Mouse (Mus musculus): Measurements from ENCODE around the gene Rere.

Gene Rere

GRCm38 (mm10) chr4:150656504-150656903 is 375.1 kb downstream of the Rere start:
- Histone ChIP-seq H3K36me3 (ENCODE audit: control insufficient read depth, insufficient read depth, low read length, poor library complexity, severe bottlenecking) (no peaks in the 10 kb centered on the region), H3K27me3 (ENCODE audit: control insufficient read depth, insufficient read depth, low read length, poor library complexity, severe bottlenecking) (no peaks in the 10 kb centered on the region)
- peak; percentile 30 for DNase-seq (ENCODE audit: low read depth, low spot score)

DNA sequence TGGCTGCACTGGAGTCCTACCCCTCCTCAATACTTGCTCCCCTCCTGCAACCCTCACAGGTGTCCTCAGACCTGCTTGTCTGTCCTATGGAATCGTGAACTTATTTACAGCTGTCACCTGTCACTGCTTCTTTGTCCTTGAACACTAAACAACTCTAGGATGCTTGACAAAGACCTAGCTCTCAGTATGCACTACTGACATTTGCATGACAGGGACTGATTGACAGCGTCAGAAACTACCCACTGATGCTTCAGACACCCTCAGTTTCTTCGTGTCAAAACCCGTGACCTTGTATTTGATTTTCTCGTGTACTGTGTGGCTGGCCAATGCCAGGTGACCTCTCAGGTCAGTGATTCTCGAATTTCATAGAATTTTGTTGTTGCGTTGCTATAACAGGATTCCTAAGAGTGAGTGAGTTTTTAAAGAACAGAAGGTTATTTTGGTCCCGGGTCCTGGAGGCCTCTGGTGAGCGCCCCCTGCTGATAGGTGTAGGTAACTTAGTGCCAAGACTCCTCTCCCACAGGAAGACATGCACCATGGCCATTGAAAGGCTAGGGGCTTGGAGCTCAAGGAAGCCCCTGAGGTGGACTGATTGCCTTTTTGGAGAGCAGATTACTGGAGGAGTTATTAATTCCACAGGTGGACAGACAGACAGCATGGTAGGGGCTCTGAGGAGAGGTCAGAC is 378.6 kb downstream of the Rere start:
- peak; percentile 42 for DNase-seq (ENCODE audit: low read depth, low spot score)
- Histone ChIP-seq H3K36me3 (ENCODE audit: control insufficient read depth, insufficient read depth, low read length, poor library complexity, severe bottlenecking) (no peaks in the 10 kb centered on the region), H3K27me3 (ENCODE audit: control insufficient read depth, insufficient read depth, low read length, poor library complexity, severe bottlenecking) (no peaks in the 10 kb centered on the region)

DNA sequence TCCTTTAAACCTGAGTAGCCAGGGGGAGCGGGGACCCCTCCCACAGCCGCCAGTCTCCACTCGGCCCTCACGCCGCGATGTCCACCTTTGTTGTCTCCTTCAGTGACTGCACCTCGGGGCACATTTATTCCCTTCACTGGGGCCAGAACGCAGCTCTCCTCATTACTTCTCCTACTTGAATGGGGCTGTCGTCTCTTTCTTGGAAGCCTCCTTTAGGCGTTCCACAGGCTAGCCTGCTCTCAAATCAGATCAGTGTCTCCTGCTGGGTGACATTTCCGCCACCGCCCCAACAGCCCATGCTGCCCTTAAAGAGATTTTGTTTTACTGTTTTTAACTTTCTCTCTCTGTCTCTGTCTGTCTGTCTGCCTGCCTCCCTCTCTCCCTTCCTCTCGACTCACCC is 380.4 kb downstream of the Rere start:
- no peak for DNase-seq (ENCODE audit: low read depth, low spot score)
- Histone ChIP-seq H3K27me3 (ENCODE audit: control insufficient read depth, insufficient read depth, low read length, poor library complexity, severe bottlenecking) (no peaks in the 10 kb centered on the region), H3K36me3 (ENCODE audit: control insufficient read depth, insufficient read depth, low read length, poor library complexity, severe bottlenecking) (no peaks in the 10 kb centered on the region)

DNA sequence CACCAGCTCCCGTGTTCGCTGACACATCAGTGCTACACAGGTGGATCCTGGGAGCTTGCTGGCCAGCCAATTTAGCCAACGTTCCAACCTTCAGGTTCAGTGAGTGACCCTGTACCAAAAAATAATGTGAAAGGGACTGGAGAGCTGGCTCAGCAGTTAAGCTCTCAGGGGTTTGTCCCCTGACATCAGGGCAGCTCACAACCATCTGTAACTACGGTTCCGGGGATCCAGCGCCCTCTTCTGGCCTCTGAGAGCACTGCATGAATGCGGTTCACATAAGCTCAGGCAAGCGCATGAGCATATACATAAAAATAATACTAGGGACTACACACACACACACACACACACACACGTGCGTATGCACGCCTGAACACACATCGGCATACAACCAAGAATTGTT is 381.7 kb downstream of the Rere start:
- DNase-seq (ENCODE audit: low read depth, low spot score) = peak; percentile 54
- Histone ChIP-seq H3K27me3 (ENCODE audit: control insufficient read depth, insufficient read depth, low read length, poor library complexity, severe bottlenecking) (no peaks in the 10 kb centered on the region), H3K36me3 (ENCODE audit: control insufficient read depth, insufficient read depth, low read length, poor library complexity, severe bottlenecking) (no peaks in the 10 kb centered on the region)

DNA sequence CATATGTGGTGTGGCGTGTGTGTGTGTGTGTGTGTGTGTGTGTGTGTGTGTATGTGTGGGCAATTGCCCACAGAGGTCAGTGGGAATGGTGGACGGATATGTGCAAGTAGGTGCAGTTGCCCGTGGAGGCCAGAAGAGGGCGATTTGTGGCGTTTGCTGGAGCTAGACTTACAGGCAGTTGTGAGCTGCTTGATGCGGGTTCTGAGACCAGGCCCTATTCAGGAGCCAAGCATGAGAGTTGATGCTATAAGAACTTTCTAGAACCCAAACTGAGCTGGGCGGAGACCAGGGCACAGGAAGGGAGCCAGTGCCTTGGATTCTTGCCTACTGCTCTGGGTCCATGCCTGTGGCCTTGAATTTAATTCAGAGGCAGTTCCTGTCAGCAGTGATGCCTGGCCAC is 383.3 kb downstream of the Rere start:
- Histone ChIP-seq H3K27me3 (ENCODE audit: control insufficient read depth, insufficient read depth, low read length, poor library complexity, severe bottlenecking) (no peaks in the 10 kb centered on the region), H3K36me3 (ENCODE audit: control insufficient read depth, insufficient read depth, low read length, poor library complexity, severe bottlenecking) (no peaks in the 10 kb centered on the region)
- DNase-seq (ENCODE audit: low read depth, low spot score) = no peak

DNA sequence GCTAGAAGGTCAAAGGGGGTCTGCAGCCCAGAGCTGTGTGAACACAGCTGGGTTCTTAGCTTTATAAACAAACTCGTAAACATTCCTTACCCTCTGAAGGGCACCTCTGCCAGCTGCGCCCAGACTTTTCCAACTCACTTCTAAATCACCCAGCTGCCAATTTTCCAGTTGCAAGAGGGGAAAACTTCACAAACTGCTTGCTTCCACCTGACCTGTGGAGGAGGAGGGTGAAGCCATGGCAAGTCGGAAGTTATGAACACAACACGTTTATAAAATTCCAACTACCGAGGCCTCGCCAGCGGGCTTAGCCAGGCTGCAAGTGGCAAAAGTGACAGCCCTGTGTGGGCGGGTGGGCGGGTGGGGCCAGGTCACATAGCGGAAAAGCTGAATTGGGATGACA is 384.4 kb downstream of the Rere start:
- Histone ChIP-seq H3K27me3 (ENCODE audit: control insufficient read depth, insufficient read depth, low read length, poor library complexity, severe bottlenecking) (no peaks in the 10 kb centered on the region), H3K36me3 (ENCODE audit: control insufficient read depth, insufficient read depth, low read length, poor library complexity, severe bottlenecking) (no peaks in the 10 kb centered on the region)
- no peak for DNase-seq (ENCODE audit: low read depth, low spot score)
